Mouse (Mus musculus) lung, embryonic 14.5 days (tissue): ENCODE measurements around the gene Glis3. TPM values are rescaled to one million over a fixed set of nuclear protein-coding genes. Genes with fewer than 3 reads are reported as not detected.

Source experiments
- ATAC-seq: fragments of 200-750 bp; cut with Nextera tagmentation; 2 replicates; pipeline ENCODE4 v1.8.0; 2017; ENCODE audit warnings: mild to moderate bottlenecking, moderate TSS enrichment, moderate library complexity; ENCODE audit not compliant: insufficient read depth
- DNase-seq: peaks from one replicate; pipeline ENCODE4 v3.0.0-alpha.2; 2015
- H3K27ac ChIP-seq: fragments of 300-500 bp; sonication (generic); 2 replicates; pipeline ENCODE4 v1.5.1; 2014; ENCODE audit warnings: low read depth, mild to moderate bottlenecking, moderate library complexity
- H3K27me3 ChIP-seq: fragments of 300-500 bp; sonication (generic); 2 replicates; pipeline ENCODE4 v1.6.1; 2014; ENCODE audit warnings: low read length, control low read depth; ENCODE audit not compliant: insufficient read depth
- H3K36me3 ChIP-seq: fragments of 300-500 bp; sonication (generic); 2 replicates; pipeline ENCODE4 v1.6.1; 2014; ENCODE audit warnings: control low read depth; ENCODE audit not compliant: insufficient read depth
- H3K4me1 ChIP-seq: fragments of 300-500 bp; sonication (generic); 2 replicates; pipeline ENCODE4 v1.6.1; 2014; ENCODE audit warnings: antibody characterized with exemption, control low read depth; ENCODE audit not compliant: insufficient read depth
- H3K4me2 ChIP-seq: fragments of 300-500 bp; sonication (generic); 2 replicates; pipeline ENCODE4 v1.6.1; 2014; ENCODE audit warnings: mild to moderate bottlenecking
- H3K4me3 ChIP-seq: fragments of 300-500 bp; sonication (generic); 2 replicates; pipeline ENCODE4 v1.5.1; 2014; ENCODE audit warnings: low read depth, low read length
- H3K9ac ChIP-seq: fragments of 300-500 bp; sonication (generic); 2 replicates; pipeline ENCODE4 v1.6.1; 2014
- H3K9me3 ChIP-seq: fragments of 300-500 bp; sonication (generic); 2 replicates; pipeline ENCODE4 v1.6.1; 2016; ENCODE audit warnings: low read depth, low read length, control low read depth
- CTCF ChIP-seq: IDR thresholded peaks from 2 replicates; pipeline ENCODE4 v1.5.1; 2016; ENCODE audit warnings: antibody characterized with exemption, low read depth
- WGBS: fragments of 180-500 bp; shearing (Covaris S2); extraction: QIAGEN DNeasy Blood & Tissue Kit; methylation state at CpG from one replicate; pipeline ENCODE4 v1.1.7; 2014; 5-methylcytosine and 5-hydroxymethylcytosine counted together
- polyA plus RNA-seq: library from polyadenylated mRNA; unstranded; fragments of >200 nt; fragmentation: Nextera tagmentation; extraction: Ambion mirVana; gene quantifications from 2 replicates; pipeline ENCODE4 v1.2.1, GENCODE M21; 2014

The Glis3 gene
- polyA plus RNA-seq, 1 experiment from 2014 or later, result 4.7 TPM

DNA sequence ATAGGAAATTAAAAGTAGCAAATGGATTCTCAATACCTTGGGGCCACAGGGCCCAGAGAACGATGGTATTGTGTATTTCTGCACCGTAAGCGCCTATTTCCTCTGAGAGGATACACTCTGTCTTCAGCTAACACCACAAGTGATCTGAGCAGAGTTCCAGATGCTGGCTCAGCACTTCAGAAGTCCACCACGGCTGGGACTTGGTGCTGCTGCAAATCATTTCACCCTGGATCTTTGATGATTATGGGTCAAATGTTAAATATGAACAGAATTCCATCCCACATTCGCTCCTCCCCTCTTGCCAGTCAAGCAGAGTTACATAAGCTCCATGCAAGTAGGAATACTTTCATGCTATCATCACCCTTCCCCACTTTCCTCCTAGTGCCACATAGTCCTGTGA, 263.8 kb downstream of the Glis3 start:
- TF ChIP-seq CTCF, result no peak
- ATAC-seq, result no peak
- WGBS, result 71% methylated on average over 5 of the region's 5 CpGs

DNA sequence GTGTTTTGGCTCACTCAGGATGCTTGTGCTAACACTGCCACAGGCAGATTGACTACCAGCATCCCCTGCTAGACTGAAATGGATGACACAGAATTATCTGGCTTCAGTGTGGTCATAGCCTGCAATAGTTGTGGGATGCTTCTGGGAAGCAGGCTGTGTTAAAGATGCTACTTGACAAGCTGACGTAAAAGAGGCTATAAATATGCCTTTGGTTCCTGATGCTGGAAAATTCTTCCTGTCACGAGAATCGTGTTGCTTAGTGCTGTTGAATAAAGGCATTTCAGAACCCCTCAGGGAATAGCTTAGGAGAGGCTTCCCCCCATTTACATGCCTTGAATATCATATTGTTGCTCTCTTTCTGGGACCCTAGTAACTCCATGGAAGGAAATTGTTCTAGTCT, 271.1 kb downstream of the Glis3 start:
- Histone ChIP-seq H3K9ac (no peak overlapping the region), H3K27me3 (no peaks in the 10 kb centered on the region), H3K27ac (no peak overlapping the region), H3K4me1 (no peaks in the 10 kb centered on the region), H3K4me3 (no peak overlapping the region), H3K9me3 (no peaks in the 10 kb centered on the region), H3K4me2 (no peak overlapping the region), H3K36me3 (no peaks in the 10 kb centered on the region)
- DNase-seq (no peak), ATAC-seq (no peak)
- no peak for TF ChIP-seq CTCF
- WGBS, result 58% methylated on average over 3 of the region's 3 CpGs

More for the DNA sequence above, 263.8 kb downstream of the Glis3 start:
- H3K9ac ChIP-seq, result no peak overlapping the region
- no peak for DNase-seq
- no peaks in the 10 kb centered on the region for H3K36me3 ChIP-seq
- H3K4me2 ChIP-seq, result no peak overlapping the region
- no peak overlapping the region for H3K27ac ChIP-seq
- no peak overlapping the region for H3K4me3 ChIP-seq
- H3K4me1 ChIP-seq, result no peaks in the 10 kb centered on the region
- no peaks in the 10 kb centered on the region for H3K27me3 ChIP-seq
- no peaks in the 10 kb centered on the region for H3K9me3 ChIP-seq

DNA sequence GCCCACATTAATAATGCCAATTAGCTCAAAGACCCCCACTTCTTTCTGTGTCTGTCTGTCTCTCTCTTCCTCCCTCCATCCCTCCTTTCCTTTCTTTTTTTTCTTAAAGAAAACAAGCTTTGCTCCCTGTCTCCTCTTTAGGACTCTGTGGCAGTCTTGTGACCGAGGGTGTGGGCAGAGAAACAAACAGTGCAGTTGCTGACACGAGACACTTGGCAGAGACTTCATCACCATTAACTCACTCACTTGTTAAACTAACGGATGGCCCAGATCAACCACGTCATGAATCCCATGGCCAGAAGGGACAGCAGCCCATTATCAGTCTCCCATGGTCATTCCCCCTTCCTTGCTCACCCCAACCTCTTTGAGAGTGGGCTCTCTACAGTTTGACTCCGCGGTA, 276.9 kb downstream of the Glis3 start:
- DNase-seq (no peak), ATAC-seq (no peak)
- WGBS, result 51% methylated on average over 6 of the region's 6 CpGs
- H3K27ac ChIP-seq, result no peak overlapping the region
- no peak overlapping the region for H3K9ac ChIP-seq
- H3K36me3 ChIP-seq, result no peaks in the 10 kb centered on the region
- H3K9me3 ChIP-seq, result no peaks in the 10 kb centered on the region
- H3K4me3 ChIP-seq, result no peak overlapping the region
- no peak overlapping the region for H3K4me2 ChIP-seq
- no peaks in the 10 kb centered on the region for H3K27me3 ChIP-seq
- no peak for TF ChIP-seq CTCF
- H3K4me1 ChIP-seq, result no peaks in the 10 kb centered on the region

DNA sequence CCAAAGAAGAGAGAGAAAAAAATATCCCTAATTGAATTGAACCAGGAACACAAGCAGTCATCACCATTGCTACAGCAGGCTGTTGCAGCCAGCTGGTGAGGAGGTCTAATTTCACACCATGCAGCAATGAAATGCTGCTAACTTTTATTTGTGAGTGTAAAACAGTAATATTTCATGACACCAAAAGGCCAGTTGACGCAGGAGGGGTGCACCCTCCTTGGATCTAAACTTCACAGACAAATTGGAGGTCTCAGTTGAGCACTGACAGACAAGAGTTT, 284.4 kb downstream of the Glis3 start:
- Histone ChIP-seq H3K36me3 (no peaks in the 10 kb centered on the region), H3K27ac (no peak overlapping the region), H3K4me2 (no peak overlapping the region), H3K4me1 (no peaks in the 10 kb centered on the region), H3K9me3 (no peaks in the 10 kb centered on the region), H3K4me3 (no peak overlapping the region), H3K9ac (no peak overlapping the region), H3K27me3 (no peaks in the 10 kb centered on the region)
- ATAC-seq, result no peak
- TF ChIP-seq CTCF, result no peak
- no peak for DNase-seq
- WGBS, result 77% methylated on average over 1 of the region's 1 CpGs

DNA sequence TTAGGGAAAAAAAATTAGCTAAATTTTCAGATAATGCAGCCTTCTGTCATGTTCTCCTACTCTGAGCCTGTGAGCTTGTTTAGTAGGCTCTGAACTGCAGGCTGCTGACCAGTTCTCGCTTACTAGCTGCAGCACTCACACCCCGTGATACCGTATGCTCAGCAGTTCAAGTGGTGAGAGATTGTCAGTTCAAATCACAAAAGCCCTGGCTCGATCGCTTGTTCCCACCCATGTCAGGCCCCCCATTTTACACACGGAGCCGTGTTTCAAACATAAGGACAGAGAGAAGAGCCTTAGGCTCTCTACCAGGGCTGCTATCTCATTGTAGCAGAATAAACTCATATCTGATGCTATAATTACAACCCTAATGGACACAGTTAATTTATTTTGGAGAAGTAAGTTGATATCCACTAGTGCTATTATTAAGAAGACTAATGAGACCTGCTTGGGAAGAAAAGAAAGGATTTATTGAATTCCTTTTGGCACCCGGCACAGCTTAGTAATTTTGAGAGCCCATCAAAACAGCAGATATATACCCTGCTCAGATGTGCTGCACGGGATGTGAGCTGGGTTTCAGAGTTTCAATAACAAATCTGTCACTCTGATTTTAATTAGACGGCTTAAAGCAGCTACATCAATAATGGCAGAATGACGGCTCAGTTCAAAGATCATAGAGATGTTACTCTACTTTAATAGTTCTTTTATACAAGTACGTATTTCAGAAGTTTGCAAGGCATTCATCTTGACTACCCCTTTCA, 284.9 kb downstream of the Glis3 start:
- Histone ChIP-seq H3K9ac (no peak overlapping the region), H3K4me1 (no peaks in the 10 kb centered on the region), H3K27ac (no peak overlapping the region), H3K9me3 (no peaks in the 10 kb centered on the region), H3K36me3 (no peaks in the 10 kb centered on the region), H3K27me3 (no peaks in the 10 kb centered on the region), H3K4me2 (no peak overlapping the region), H3K4me3 (no peak overlapping the region)
- no peak for TF ChIP-seq CTCF
- DNase-seq (no peak), ATAC-seq (no peak)
- 40% methylated on average over 12 of the region's 12 CpGs for WGBS

DNA sequence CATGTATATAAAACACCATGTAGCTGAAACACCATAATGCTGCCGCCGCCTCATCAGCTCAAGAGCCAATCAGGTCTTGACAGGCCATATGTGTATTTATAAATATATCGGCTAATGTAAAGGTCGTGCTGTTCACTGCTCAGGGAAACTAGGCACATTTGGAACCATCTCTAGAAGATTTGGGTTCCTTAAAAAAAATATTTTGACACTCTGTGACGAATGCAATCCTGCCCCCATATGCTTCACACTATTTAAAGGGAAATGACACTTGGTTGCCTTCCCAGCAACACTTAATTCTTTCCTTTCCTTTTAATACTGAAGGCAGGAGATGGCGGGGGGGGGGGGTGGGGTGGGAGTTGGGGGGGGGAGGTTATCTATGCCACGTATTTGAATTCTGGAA, 286.1 kb downstream of the Glis3 start:
- no peak overlapping the region for H3K4me2 ChIP-seq
- 50% methylated on average over 7 of the region's 7 CpGs for WGBS

DNA sequence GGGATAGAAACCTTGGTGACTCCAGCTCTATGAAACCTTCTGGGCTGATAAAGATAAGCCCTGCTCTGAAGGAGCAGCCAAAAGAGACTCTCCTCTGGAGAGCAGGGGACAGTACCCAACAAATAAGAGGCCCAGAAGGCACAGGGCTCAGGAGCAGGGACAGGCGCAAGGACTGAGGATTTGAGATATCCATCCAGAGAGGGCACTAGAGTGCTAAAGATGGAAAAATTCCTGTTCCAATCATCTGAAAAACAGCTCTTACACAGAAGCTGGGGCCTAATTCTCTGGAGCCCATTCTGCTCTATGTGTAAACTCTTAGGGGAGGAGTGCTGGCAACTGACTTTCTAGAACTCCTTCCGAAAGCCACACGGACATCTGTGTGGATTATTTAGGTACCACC, 287.0 kb downstream of the Glis3 start:
- 80% methylated on average over 3 of the region's 3 CpGs for WGBS
- TF ChIP-seq CTCF, result peak; percentile 24
- Histone ChIP-seq H3K4me2 (no peak overlapping the region), H3K9me3 (no peaks in the 10 kb centered on the region), H3K4me1 (no peaks in the 10 kb centered on the region), H3K27me3 (no peaks in the 10 kb centered on the region), H3K27ac (no peak overlapping the region), H3K36me3 (no peaks in the 10 kb centered on the region), H3K9ac (no peak overlapping the region), H3K4me3 (no peak overlapping the region)
- ATAC-seq, result no peak
- DNase-seq, result peak; percentile 38

More for the DNA sequence above, 286.1 kb downstream of the Glis3 start:
- Histone ChIP-seq H3K27me3 (no peaks in the 10 kb centered on the region), H3K9me3 (no peaks in the 10 kb centered on the region), H3K27ac (no peak overlapping the region), H3K4me1 (no peaks in the 10 kb centered on the region), H3K36me3 (no peaks in the 10 kb centered on the region), H3K4me3 (no peak overlapping the region), H3K9ac (no peak overlapping the region)
- no peak for TF ChIP-seq CTCF
- DNase-seq, result no peak
- no peak for ATAC-seq
